Mouse (Mus musculus) kidney, postnatal 36 days (tissue): ENCODE measurements around the gene Auts2.

ENCODE experiments used
- DNase-seq, 2 experiments: peaks; one replicate each; pipeline ENCODE4 v3.0.0; 2021 to 2022; ENCODE audit warnings: mixed read lengths in 2 of 2

Auts2 gene

DNA sequence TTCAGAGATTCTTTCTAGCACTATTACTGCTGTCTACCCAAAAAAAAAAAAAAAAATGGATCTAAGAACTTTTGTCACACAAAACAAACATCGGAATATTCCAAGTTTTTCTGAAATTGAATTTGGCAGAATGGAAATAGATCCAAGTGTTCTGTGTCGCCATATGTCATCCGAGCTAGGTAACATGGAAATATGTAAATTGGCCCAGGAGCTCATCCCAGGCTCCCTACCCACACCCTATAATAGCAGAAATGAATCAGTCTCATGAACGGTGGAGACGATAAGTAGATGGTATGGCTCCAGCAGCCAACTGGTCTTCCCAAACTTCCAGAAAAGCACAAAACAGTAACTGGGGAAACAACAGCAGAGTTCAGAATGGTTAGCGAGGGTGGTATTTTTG, 577.6 kb downstream of the Auts2 start:
- no peak for DNase-seq

DNA sequence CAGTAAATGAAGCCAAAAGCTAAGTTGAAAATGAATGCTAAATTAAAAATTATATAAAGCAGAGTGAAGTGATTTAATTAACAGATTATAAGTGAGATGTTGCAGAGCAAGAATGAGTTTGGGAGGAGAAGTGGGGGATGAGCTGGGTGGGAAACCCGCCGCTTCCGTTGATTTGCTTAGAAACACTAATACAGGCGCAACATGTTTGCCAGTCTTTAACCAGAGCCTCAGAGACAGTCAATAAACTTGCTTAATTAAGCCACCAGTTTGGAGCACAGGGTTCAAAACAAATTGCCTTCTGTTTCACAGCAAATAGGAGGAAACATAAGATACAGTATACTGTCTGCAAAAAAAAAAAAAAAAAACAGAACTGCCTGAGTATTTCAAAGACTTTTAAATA, 579.6 kb downstream of the Auts2 start:
- DNase-seq = no peak

DNA sequence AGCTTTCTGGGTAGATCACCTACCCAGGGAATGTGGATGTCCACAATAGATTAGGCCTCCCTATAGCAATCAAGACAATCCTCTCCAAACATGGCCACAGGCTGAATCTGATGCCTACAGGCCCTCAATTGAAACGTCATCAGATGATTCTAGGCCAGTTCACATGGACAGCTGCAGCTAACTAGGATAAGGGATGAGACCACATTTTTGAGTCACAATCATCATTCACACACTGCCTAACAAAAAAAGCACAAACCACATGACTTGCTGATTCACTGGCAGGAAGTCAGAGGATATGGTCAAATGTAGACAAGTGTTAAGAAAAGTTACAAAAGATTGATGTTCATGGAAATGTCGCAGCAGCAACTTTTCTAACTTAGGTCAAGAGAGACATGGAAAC, 581.3 kb downstream of the Auts2 start:
- no peak for DNase-seq

DNA sequence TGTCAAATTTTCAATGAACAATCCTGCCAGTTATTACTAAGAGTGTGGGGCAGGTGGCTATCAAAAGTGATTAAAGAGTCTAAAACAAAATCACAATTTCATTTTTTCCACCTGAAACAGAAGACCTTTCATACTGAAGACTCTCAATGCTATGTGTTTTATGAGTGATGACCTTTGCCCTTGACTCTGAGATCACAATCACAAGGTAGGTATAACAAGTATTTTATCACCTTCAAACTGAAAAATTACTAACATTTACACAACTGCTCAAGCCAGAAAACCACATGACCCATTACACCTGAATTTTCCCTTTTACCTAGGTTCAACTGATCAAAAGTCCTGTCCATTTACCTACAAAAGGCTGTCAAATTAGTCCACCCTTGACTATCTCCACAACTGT, 582.7 kb downstream of the Auts2 start:
- DNase-seq = no peak

DNA sequence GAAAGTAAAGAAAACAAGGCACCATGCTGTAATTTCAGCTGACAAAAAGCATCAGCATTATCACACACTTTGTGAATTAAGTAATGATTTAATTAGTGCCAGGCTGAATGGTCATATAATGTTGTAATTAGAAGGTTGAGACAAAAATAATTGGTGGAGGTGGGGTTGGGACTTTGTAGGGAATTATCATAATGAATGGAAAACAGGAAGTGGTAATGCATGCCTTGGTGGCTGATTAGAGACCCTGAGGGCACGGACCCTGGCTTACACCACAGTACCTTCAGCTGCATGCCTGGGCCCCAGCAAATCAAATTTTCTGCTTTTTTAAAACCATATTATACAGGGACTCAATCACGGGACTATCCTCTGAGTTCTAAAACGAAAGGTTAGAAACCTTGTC, 586.1 kb downstream of the Auts2 start:
- no peak for DNase-seq

DNA sequence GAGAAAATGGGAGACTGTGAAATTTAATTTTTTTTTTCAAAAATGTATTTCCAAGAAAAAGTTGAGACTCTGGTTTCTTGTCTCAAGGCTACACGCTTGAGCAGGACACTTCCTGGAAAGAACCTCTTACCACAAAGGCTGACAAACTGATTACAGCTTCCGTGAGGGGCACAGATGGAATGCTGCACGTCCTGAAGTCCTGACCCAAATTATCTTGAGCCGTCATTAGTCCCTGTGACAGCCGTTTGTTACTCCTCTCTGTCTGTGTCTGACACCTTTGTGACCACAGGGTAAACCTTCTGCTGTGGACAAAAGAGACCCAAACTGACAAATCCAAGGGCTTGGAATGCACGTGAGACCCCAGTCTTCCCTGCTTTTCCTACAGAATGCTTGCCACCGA, 587.1 kb downstream of the Auts2 start:
- no peak for DNase-seq

DNA sequence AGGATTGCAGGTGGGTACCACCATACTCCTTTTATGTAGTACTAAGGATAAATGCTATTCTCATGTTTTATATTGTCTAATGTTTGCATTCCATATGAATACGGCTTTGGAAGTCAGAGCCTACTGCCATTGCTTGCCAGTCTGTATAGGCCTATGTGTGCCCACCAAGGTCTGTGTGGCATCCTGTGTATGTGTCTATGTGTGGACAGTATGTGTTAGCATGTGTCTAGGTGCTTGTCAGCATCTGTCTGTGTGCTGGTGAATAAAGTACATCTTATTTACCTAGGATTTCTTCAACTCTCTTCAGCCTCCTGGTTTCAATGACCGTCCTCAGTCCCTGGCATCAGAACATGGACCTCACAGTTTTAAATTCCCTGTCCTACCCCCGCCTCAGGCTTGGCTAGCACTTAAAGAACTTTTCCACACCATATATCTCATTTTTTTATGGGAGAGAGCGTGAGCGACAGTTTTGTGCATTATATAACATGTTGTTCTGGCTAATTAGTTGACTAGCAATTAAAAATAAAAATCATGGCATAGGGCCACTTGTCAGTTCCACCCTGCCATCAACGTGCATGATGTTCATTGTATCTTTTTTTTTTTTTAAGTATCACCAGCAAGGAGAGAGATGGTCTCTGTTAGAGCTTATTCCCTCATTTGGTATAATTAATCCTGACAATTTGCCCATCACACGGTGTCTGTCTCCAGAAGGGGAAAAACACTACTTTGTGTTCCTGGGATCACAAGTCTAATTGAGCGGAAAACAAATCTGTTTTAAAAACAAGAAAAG, 587.7 kb downstream of the Auts2 start:
- no peak for DNase-seq

DNA sequence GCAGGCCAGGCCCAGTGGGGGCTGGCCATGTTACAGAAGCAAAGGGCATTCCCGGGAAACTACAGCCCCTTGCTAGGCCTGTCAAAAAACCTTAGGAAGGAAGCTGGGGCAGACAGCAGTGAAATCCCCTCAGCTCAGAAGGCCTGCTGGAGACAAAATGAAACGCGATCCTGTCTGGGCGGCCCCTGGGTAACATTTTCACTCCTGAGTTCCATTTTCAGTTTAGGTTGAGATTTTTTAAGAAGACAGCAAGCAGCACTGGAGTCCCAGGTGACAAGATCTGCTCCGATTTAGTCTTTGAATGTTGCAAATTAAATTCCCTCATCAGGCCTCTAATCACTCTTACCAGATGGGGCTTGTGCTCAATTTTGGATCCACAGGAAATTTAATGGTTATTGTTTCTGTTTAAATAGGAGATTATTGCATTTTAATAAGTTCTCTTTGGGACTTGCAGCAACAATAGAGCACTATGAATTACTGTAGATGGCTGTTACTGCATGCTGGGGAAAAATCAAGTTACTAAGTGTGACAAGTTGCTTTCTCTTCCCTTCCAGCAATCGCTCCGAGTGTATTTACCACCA, 594.5 kb downstream of the Auts2 start:
- no peak for DNase-seq

DNA sequence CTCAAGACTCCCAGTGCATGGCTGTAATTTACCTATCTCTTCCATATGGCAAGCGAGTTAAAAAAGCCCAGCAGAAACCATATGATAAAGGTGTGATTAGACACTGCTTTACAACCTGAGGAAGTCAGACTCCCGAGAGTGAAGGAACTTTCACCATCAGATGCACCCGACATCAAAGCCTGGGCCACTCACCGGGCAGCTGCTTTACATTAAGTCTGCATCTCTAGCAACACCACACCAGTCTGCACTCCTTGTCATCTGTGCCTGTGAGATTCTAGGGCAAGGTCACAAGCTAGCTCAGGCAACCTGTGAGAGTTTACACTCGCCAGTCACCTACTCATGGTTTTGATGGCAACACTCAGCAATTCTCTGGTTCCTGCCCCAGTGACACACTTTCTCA, 596.3 kb downstream of the Auts2 start:
- no peak for DNase-seq

DNA sequence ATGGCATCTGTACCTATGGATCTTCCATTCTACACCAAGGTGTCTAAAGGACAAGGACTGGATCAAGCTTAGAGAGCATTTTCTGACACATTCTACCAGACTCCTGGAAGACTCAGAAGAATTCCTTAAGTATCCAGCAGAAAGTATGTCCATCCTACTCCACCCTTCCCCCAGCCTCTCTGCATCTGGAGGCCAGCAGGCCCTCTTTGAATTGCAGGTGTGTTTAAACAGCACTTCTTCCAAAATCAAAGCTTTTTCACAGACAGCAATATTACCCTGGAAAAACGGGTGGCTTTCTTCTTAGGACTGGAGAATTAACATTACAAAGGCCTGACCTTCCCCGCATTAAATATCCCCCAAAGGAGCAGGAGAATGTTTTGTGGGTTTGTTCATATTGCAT, 598.4 kb downstream of the Auts2 start:
- no peak for DNase-seq

DNA sequence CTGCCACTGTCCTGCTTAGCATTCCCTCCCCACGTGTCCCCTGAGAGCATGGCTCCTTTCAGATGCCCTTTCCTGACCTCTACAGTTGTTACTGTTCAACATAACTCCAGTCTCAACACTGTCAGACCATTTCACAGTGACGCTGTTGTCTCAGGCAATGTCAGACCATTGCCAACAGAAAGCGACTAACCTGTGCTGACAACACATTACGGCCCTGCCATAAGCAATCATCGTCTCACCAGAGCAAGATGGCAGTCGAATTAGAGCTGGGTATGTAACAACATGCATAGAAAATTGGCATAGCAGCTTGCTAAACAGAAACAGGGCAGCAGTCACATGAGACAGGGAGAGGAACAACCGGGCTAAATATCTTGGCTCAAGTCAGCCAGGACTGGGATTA, 614.4 kb downstream of the Auts2 start:
- no peak for DNase-seq

DNA sequence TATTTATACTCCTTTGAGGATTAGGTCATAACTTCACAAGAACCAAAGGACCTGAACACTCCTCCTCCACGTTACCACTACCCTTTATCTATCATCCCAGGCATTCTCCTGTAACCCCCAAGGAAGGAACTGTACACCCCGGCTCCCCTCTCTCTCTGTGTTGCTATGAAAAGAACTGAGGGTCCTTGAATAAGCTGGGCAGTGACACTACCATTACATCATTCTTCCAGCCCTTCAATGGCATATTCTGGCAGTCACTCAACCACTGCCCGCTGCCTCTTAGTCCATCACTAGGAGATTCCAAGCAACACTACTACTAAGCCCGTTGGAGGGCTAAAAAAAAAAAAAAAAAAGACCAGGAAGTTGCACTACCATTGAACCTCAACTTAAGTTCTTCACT, 620.4 kb downstream of the Auts2 start:
- no peak for DNase-seq

DNA sequence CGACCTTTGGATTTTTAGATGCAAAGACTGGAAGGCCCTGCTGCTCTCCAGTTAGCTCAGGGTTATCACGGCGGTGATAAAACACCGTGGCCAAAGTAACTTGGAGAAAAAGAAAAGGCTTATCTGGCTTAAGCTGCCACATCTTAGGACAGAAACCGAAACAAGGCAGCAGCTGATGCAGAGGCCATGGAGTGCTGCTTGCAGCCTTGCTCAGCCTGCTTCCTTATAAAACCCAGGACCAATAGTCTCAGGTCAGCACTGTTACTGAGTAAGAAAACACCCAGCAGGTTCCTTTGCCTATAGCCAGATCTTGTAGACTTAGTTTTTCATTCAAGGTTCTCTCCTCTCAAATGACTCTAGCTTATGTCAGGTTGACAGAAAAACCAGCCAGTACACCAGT, 621.0 kb downstream of the Auts2 start:
- no peak for DNase-seq

DNA sequence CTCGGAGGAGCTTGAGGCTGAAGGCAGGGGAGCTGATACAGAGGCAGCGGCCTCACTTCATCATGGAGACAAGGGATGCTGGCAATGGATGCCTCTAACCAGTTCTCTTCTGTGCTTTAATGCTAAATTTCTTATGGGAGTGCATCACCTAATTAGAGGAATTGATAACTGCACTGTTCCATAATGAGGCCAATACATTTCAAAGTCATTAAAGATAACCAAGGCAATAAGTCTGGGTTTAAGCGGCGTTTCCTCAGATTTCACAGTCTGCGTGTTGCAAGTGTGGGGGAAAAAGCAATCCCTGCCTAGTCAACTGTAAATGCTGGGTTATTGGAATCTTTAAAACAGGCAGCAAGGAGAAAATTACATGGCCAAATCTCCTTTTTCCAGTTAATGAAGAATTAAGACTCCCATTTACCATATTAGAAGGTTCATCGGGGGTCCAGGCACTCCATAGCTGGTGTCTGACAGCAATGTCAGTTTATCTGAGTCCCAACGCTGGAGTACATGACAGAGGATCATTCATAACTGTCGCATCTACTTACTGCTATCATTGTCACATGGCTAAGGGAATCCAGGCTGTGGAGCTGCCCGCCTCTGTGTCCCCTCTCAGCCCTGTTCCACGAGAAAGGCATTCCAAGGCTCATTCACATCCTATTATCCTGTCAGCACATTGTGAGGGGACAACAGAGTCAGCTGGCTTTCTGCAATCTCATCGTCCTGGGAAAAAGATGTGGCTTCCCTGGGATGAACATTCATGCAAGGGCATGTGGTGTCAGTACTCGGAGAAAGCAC, 623.0 kb downstream of the Auts2 start:
- DNase-seq = no peak

DNA sequence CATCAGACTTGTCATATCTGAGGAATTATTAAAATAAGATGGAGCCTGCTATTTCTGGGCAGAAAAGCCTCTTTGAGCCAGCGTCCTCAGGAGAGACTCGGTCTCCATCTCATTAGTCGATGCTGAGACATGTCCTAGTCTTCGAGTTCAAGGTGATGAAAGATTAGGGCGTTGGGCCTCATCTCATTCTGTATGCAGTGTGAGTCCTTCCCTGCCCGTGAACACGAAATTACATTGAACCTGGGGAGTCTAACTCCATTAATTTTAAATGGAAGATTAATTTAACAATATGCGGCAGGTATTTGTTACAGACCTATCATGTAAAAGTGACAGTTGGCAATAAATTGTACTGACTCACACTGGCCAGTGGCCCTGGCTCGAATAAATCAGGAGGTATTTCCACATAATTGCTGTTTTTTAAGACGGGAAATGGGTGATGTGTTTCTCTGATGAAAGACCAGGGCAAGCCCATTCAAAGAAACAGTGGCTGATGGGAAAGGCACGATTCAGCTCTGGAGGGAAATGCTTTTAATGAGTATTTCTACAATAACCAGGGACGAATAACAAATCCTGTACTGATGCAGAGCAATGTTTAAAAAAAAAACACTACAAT, 626.2 kb downstream of the Auts2 start:
- no peak for DNase-seq

DNA sequence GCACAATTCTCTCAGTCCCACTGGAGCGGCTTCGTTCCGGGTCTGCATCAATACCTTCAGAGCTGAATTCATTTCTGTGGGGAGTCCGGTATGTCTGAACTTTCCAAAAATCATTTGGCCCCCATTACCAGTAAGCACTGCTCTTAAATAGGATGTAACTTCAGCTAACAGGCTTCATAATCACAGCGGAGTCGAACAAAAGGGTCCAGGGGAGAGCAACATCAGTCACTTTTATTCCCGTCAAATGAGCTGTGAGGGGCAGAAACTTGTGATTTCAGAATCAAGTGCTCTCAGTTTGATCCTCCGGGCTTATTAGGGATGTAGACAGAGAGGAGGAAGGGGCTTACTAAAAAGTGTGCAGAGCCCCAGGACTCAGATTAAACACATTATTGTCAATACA, 629.6 kb downstream of the Auts2 start:
- DNase-seq = no peak

DNA sequence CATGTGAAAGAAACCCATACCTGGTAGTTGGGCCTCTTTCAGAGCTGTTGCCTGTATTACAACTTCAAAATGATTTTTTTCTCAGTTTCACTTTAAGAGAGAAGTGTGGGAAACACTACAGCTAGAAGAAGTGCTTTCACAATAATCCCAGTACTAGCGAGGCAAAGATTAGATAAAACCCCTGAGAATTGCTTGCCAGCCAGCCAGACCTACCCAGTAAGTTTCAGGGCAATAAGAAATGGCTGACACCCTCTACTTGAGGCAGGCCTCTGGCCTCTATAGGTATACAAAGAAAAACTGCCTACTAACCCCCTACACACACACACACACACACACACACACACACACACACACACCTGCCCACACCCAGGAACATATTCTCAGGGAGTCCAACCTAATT, 630.2 kb downstream of the Auts2 start:
- no peak for DNase-seq

DNA sequence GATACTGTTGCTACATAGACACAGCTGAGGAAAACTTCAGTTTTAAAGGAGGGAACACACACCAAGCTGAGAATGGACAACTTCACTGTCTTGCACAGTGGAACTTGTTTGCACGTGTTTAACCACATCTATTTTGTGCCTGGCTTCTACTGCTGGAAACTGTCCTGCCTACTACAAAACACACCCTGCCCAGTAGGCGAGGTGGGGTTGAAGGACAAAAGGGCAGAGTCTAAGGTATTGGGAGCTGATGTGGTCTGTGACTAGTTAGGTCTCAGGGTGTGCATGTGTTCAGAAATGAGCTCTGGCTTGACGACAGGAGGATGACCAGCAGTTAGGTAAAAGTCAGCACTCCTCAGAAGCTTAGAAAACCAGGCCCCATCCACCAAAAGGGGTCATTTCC, 636.8 kb downstream of the Auts2 start:
- no peak for DNase-seq

DNA sequence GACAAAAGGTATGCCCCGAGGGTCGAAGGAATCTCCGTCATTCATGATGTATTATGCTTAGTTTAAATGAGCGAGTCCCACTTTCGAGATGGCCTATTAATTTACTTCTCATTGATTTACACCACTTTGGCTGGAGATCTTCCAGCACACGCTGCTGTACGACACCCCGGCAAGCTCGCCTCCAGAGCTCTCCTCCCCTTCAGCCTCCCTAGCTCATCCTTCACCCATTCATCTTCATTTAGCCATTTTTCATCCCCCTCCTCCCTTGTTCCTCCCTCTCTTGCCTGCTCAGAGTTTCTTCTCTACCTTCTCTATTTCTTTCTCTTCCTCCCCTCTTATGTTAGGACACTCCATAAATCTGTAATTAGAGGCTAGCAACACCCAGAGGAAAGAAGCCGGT, 638.7 kb downstream of the Auts2 start:
- DNase-seq = no peak

DNA sequence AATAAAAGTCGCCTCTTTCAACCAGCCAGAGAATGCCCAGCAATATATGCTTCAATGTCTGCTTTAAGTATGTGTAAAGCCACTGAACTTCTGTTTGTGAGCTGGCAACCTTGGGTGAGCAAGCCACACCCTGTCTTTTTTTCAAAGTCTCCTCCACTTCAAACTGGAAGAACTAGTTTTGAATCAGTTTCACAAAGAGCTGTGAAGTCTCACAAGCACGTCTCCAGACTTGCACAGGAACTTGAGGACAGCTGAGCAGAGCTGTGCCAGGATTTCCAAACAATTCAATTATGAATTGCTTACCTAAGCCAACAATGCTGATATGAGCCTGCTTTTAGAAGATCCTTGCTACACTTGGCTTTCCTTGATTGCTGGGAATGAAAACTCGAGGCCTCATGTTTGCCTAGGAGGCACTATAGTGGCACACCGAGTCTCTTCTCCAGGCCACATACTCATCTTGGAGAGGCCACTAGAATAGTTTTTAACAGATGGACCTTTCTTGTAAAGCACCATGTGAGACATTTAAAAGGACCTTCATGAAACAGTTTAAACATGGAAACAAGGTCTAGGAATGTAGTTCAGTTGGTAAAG, 645.0 kb downstream of the Auts2 start:
- no peak for DNase-seq

DNA sequence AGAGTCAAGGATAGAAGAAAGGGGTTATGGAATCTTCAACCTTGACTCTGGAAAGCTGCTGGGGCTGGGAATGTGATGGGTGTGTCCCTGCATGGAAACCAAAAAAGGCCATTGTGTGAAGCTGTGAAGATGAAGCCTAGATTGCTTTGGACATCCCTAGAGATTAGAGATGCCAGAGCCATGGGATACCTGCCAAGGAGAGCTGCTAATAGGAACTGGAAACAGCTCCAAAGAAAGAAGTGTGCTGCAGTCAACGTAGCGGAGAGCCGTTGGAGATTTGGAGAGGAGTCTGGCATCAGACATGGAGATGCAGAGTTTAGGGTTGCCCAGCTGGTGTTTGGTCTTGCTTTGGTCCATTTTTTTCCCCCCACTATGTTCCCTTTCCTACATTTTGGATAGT, 656.5 kb downstream of the Auts2 start:
- no peak for DNase-seq

DNA sequence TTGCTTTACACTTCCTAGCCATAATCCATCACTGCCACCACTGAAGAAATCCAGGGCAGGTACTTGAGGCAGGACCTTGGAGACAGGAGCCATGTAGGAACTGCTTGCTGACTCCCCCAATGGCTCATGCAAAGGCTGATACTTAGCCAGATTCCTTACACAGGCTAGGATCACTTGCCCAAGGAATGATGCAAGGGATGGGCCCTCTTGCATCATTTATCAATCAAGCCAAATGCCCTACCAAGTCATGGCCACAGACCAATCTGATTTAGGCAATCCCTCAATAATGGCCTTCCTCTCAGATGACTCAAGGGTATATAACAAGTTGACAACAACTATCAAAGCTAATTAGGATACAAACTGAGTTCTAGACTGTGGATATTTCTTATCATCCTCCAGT, 666.6 kb downstream of the Auts2 start:
- no peak for DNase-seq

DNA sequence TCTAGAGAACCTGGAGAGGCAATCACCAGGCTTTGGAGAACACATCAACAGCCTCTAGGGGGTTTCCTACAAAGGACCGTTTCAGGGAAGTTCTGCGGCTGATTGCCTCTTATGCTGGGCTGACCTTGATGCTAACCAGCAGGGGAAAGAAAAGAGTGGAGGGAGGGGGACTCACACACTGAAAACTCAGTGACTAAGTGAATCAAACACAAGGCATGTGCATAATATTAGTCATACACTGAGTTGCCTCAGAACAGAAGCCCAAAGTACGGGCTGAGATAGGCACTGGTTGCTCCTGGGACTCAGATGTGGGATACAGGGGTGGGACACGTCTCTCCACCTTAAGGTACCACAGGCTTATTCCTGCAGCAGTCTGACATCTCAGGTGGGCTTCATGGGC, 667.2 kb downstream of the Auts2 start:
- no peak for DNase-seq
